Mouse (Mus musculus): ENCODE measurements at regions not wholly inside any gene's neighbourhood (a gene's known extent, or its start where the extent isn't known, plus 50 kb on each side); places are given as distances from the start of the nearest gene placed in this dataset.

- no peak for DNase-seq (ENCODE audit: inconsistent ontology term)
Observed at GRCm38 (mm10) chr10:8998758-8999398, 113.0 kb upstream of the Sash1 start.

- DNase-seq (ENCODE audit: inconsistent ontology term) = no peak
Observed at GRCm38 (mm10) chr10:8998356-8998755, 112.5 kb upstream of the Sash1 start.

DNA sequence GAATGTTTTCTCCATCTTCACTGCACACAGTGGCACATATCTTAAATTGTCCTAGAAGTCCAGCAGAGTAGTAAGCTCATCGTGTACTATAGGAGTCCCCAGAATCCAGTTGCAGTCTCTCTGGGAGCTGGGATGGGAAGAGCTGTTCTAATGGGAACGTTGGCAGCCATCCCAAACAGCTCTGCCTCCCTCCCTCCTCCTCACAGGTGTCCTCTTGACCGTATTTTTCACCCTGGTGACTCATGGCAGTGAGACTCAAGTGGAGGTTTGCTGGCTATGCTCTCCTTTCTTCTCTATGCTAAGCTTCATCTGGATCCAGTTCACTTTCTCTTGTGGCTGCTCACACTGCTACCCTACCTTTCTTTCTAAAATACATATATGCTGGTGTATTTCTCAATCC, 109.2 kb upstream of the Sash1 start:
- DNase-seq (ENCODE audit: inconsistent ontology term) = no peak

DNA sequence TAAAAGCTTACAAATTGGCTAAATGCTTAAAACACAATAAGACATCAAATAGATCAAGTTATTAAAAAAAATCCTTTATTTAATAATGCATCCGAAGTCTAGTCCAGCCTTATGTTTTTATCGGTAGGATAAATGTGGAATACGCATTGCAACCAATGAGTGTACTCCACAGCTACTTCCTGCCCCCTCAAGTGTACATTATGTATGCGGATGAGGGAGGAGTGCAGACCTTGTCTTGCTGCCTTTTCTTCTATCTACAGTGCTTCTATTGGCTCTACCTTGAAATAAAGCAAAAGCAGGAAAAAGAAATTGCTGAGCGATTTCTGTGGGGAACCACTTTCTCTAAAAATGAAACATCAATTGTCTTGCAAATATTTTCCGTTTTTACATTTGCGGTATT, 100.5 kb upstream of the Sash1 start:
- no peak for DNase-seq (ENCODE audit: inconsistent ontology term)

- DNase-seq (ENCODE audit: inconsistent ontology term) = no peak
Observed at GRCm38 (mm10) chr10:8983347-8983746, 97.5 kb upstream of the Sash1 start.

GRCm38 (mm10) chr10:8980568-8980967, 94.7 kb upstream of the Sash1 start:
- DNase-seq (ENCODE audit: inconsistent ontology term) = peak; percentile 81

DNA sequence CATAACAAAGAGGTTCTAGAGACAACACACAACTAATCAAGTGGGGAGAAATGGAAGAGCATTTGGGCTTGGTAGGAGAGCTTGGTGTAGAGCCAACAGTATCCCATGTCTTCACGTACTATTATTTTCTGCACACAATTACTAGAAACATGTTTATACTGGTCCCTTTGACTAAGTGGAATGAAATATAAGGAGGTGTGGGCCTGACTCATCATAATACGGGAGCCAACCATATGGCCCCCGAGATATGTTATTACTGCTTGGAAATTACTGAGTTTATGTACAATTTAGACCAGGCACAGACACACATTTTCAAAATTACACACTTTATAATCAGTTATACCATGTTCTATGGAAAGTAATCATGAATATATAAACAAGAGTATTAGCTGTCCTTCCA, 92.7 kb upstream of the Sash1 start:
- no peak for DNase-seq (ENCODE audit: inconsistent ontology term)

- DNase-seq (ENCODE audit: inconsistent ontology term) = no peak
Observed at GRCm38 (mm10) chr10:8973934-8974333, 88.1 kb upstream of the Sash1 start.

DNA sequence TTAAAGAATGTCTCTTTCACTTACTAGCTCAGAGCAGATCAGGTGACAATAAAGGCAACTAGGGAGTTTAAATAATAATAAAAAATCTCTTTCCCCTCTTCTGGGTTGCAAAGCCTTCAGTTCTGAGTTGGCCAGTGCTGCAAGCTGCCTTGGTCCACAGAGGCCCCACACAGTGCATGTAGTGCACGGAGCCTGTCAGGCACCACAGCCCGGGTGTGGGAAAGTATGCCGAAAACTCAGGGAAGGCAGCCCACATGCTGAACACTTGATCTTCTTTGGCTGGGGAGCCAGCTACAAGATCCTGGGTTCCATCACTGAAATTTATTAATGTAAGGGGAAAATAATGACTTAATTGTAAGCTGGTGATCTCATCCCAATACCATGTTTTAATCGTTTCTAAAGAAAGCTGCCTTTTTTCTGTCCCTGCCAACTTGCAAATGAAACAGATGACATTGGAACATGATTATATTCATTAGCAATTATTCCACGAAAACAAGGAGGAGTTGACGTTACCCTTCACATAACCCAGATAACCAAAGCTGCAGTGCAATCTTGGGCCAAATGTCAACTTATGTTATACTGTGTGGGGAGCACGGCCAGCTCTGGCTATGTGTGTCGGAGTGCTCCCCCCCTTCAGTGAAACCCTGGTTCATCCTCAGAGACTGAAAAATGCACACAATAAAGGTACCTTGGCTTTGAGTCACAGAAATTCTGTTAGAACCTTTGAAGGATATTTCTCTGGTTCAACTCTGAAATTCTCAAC, 87.1 kb upstream of the Sash1 start:
- DNase-seq (ENCODE audit: inconsistent ontology term) = peak; percentile 74

DNA sequence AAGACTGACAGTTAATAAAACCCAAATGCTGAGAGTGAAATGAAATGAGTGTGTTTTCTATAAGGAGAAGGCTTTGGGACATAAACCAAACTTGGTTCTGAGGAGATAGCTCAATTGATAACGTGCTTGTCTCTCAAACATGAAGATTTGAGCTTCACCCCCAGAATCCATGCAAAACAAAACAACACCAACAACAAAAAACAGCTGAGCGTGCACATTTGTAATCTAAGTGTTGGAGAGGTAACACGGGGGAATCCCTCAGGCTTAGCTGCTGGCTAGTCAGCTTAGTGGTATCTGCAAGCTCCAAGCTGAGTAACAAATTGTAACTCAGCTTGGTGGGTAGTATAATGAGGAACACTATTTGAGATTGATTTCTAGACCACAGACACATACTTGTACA, 84.9 kb upstream of the Sash1 start:
- no peak for DNase-seq (ENCODE audit: inconsistent ontology term)

- DNase-seq (ENCODE audit: inconsistent ontology term) = no peak
Observed at GRCm38 (mm10) chr10:8969586-8969985, 83.7 kb upstream of the Sash1 start.

DNA sequence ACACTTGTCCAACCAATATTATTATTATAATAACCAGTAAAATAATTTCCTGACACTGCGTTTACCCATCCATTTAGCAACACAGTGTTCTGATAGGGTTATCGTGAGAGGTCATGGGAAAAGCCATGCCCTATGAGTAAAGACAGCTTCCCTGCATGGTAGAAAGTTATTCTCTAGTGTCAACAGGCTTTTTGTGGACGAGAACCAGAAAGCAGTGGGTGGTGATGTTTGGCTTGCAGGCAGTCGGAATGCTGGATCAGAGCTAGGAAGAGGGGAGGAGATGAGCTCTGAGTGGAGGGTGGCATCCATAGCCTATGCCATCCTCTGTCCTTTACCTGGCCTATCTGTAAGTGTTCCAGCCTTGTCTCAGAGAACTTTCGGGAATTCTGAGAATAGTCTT, 83.1 kb upstream of the Sash1 start:
- no peak for DNase-seq (ENCODE audit: inconsistent ontology term)

- peak; percentile 21 for DNase-seq (ENCODE audit: inconsistent ontology term)
Observed at GRCm38 (mm10) chr10:8968276-8968923, 82.5 kb upstream of the Sash1 start.

GRCm38 (mm10) chr10:8962921-8963320, 77.1 kb upstream of the Sash1 start:
- no peak for DNase-seq (ENCODE audit: inconsistent ontology term)

- DNase-seq (ENCODE audit: inconsistent ontology term) = no peak
Observed at GRCm38 (mm10) chr10:8960964-8961675, 75.2 kb upstream of the Sash1 start.

DNA sequence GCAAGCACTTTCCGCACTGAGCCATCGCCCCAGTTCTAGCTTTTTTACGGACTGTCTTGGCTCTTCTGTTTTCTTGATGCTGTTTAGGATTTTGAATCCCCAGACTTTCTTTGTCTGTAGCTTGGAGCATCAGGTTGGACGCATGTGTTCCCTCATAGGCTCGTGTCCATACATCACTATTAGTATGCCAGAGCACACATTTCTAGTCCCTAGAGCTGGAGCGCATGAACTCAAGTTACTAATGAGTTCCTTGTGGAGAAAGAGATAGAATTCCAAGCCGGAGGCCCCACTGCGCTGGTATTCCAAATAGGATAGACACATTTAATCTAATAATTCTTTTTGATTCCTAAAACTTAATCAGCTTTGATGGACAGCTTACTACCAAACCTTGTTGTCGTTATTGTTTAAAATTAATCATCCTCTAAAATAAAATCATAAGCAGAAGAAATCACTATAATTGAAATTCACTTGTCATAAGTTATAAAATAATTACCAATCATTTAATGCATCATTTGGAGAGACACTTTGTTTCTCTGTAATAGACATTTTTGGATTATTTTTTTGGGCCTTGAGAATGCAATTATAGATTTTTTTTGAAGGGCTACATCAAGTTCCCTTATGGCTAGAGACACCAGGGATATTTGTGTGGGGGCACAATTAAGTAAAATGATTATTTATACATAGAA, 74.5 kb upstream of the Sash1 start:
- DNase-seq (ENCODE audit: inconsistent ontology term) = peak; percentile 80

DNA sequence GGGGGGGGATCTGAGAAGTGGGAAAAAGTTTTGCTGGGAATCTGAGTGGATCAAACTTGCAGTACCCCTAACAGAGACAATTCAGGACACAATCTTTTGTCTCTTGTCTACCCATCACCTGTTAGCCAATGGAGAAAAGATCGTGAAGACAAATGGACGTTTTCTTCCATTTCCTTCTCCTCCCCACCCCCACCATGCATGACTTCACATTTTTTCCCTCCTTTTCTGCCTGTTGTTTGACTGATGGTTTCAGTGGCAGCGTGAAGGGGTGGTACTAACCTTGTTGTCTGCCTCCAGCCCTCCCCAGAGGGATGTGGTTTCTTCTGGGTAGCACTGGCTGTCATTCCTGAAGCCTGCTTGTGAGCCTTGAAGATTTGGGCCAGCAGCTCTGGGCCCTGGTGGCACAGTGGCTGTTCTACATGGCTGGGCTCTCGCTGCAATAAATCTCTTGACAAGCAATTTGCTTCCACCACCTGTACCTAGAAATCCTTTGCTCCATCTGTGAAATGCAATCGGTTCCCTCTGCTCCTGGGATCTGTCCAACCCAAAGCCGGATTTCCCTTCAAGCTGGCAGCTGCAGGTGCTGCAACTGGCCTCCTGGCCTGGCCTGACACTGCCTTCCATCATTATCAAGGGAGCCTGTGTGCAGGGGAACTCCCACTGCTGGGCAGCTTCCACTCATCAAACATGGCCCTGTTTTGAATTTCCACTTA, 69.8 kb upstream of the Sash1 start:
- DNase-seq (ENCODE audit: inconsistent ontology term) = peak; percentile 41

DNA sequence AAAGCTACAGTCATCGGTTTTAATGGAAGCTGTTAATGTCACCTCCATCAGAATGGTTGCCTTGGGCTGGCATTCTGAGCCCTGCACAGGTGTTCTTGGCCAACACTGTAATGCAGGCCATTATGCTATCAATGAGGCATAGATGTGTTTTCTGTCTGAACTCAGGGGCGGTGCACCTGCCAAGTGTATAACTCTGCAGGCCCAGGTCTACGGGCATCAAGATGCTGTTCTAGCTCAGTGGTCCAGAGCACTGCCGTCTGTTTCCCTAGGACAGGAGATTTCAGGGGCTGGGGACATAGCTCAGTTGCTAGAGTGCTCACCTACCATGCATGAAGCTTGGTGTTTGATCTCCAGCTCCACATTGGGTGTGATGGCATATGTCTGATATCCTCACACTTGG, 68.1 kb upstream of the Sash1 start:
- DNase-seq (ENCODE audit: inconsistent ontology term) = no peak

DNA sequence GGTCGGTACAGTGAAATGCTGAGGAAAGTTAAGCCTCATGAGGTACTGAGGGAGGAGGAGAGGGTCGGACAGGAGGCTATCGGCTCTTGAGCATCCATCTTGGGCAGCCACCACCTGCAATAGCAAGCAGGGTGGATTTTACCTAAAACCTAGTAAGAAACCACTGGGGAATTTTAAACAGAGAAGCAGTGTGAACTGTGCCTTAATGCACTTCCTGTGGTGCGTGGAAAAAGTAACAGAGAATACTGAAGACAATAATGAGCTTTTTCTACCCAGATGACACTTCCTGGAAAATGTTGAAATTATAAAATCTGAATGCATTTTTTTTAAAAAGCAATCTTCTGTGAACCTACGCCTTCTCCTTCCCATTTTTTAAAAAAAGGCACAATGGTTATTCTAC, 67.1 kb upstream of the Sash1 start:
- DNase-seq (ENCODE audit: inconsistent ontology term) = no peak

DNA sequence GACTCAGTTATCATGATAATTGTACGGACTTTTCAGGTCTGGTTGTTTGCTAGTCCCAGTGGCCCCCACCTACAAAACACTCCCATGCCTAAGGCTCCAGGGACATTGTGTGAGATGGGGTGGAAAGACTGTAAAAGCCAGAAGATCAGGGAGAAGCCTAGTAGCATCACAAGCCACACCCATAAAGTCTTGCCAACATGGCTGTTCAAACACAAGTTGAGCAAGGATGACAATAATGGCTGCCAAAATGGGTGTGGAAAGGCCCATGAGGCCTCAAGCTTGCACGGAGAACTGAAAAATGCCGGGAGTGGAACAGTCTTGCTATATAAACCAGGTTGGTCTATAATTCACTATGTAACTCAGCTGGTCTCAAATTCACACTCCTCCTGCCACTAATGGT, 66.1 kb upstream of the Sash1 start:
- DNase-seq (ENCODE audit: inconsistent ontology term) = no peak

- DNase-seq (ENCODE audit: inconsistent ontology term) = no peak
Observed at GRCm38 (mm10) chr10:8951236-8951825, 65.5 kb upstream of the Sash1 start.
